Mouse (Mus musculus) lung, postnatal 25 days (tissue): ENCODE results near the gene Recql.
A peak's percentile ranks its signal among the peaks of the same experiment; 100 is the strongest.
"Not testable (repeated sequence)": the region's sequence is repeated elsewhere in the genome, so short reads cannot be mapped to it uniquely, and the experiment has no call there.

Source experiments
- DNase-seq: peaks from one replicate; pipeline ENCODE4 v3.0.0; 2022; ENCODE audit warnings: low spot score

The Recql gene

DNA sequence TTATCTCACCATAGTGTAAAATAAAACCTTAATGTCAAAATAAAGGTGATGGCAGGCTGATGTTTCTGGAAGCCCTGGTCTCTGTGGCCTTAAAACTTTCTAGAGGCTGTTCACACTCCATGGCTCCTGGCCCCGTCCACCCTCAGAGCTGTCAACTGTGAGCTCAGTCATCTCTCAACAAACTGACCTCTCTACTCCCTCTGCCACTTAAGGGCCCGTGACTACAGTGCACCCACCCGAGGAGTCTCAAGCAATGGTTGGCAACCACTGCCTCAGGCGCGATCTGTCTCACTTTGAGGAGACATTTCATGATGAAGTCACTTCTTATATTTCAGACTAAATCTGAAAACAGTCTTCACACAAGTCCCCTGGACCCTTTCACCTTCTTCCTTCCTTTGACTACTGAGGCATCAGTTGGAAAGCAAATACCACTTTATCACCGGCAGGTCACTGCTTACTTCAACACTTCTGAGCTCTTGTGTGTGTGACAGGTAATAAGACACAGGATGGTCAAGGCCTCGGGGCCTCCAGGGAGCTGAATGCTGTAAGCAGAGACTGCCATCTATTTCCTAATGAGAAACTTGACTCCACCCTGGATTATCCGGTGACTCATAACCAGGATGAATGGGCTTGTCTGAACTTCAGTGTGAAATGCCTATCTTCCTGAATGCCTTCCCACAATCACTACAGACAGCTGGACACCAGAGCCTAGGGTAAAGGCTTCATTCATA, 21.0 kb downstream of the Recql start:
- no peak for DNase-seq

DNA sequence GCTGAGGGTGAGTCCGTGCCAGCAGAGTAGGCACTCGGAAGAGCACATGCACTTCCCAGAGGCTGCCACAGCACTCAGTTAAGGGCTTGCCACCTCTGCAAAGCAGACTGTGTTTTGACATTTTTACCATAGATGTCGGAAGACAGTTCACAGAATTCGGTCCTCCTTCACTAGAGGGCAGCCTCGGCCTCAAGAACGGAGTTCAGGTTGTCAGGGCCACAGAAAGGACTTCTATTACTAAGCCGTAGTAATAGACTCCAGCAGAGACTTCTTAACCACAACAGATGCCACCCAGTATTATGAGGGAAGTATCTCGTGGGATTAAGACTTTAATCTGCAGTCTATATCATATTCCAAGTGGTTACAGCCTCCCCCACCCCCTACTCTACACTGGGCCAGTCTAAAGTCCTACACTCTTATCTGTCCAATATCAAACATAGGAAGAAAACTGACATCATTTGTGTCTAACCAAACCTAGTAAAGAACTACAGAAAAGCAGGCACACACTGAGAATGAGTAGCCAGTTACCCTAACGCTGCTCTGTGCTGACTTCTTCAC, 23.8 kb downstream of the Recql start:
- DNase-seq, result peak; percentile 11

DNA sequence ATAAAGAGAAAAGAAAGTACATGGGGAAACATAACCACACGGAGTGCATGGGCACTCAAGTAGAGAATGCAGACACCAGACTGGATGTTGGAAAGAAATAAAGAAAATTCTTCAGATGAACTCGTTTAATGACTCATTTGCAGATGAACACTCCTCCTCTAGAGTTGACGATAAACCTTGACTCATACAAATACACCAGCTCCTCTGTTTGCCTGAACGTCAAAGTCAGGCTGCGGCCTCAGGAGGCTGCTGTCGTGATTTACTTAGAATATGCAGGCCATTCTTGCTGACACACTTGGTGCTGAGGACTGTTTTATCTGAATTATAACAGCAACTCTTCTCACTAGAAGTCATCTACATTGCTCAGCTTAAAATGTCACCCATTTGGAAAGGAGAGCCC, 24.9 kb downstream of the Recql start:
- no peak for DNase-seq

DNA sequence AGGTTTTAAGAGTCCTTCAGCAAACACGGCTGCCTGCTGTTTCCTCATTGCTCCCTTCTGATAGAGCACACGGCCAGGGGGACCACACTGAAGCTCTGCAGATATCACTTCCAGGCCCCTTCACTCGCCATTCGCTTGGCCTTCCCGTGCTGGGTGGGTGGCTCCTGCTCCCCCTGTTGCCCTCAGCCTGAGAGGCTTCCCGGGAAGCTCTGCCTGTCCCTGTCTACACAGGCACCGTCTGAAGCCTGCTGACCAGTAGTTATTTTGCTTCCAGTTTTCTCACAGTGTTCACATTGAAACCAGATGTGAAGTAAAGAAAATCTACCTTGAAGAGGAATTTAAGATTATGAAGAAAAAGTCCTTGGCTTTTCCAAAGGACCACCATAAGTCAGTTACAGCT, 29.8 kb downstream of the Recql start:
- no peak for DNase-seq

DNA sequence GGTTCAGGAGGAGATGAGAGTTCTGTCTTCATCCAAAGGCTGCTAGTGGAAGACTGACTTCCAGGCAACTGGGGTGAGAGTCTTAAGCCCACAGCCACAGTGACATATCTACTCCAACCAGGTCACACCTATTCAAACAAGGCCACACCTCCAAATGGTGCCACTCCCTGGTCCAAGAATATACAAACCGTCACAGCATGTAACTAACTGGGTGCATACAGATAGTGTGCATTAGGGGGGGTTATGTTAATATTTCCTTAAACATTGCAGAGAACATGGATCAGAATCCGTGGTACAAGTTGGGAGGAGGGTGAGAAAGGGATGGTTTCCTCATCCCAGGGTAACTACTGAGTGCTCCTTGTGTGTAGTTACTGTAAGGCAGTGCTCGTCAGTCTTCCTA, 34.8 kb downstream of the Recql start:
- not testable (repeated sequence) for DNase-seq

DNA sequence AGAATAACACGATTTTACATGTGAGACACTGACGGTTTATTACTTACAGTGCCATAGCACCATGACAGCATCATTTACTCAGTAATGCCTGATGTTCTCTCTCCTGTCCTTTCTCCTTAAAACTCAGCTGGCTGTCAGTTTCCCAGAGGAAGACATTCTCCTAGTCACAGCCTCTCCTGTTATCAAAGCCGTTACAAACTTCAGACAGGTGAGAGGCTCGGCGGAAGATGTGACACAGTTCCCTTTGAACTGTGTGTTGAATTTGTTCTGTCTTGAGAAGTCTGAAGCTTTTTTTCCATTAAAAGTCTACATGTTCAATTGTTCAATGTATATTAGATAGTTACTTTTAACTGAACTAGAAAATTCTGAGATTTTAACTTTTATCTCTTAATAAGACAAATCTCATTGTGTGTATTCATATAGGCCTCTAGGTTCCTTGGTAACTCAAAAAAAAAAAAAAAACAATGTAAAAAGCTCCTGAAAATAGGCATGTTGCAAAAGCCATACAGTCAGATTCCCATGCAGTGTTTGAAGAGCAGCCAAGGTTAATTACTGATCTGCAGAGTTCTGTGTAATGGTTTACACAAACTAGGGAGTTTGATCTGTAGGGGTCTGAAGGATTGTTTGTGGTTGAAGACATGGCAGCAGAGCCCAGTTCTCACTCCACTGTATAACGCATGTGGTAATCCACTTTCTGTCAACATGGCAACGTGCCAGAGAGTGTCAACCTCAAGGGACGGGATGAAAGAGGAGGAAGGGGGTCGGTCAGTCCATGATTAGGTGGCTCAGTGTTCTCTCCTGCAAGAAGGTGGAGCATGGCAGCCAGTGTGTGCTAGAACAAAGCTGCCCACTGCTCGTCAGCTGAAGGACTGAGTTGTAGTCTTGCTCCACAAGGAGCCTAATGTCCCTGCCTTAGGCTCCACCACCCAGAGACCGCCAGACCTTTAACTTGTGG, 39.2 kb downstream of the Recql start:
- DNase-seq, result no peak

DNA sequence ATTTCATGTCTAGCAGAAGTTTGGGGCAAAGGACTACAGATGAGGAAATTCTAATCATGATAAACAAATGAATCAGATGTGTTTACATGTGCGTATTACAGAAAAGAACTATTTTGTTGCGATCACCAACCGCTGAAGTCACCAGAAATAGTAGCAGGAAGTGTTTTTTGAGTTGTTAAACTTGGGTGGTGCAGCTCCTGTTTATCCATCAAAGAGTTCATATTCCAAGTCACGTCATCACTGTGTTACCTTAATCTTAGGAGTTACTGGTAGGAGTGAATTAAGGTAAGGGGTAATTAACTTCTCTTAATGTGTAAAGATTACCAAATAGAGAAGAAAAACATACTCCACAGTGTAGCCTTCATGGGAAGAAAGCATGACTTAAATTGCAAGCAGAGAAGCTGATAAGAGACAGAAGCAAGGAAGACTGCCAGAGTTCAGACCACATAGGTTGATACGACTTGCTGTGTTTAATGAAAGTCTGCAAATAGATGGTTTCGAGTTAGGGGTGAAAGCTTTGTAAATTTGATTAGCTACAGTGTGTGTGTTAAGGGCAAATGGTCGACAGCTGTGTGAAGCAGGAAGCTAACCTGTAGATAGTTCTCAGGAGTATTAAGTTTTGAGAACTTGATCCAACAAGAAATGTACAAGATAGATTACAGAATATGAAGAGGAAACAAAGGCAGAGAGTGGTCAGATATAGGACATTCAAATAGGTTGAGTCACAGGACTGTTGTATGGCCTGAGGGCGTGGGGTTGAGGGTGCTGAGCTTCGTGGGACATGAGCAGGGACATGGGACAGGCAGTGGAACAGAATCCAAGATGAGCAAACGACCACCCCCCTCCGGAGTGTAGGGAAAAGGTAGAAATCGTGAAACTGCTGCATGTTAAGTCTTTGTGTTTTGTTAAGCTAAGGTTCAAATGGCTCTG, 40.4 kb downstream of the Recql start:
- no peak for DNase-seq

DNA sequence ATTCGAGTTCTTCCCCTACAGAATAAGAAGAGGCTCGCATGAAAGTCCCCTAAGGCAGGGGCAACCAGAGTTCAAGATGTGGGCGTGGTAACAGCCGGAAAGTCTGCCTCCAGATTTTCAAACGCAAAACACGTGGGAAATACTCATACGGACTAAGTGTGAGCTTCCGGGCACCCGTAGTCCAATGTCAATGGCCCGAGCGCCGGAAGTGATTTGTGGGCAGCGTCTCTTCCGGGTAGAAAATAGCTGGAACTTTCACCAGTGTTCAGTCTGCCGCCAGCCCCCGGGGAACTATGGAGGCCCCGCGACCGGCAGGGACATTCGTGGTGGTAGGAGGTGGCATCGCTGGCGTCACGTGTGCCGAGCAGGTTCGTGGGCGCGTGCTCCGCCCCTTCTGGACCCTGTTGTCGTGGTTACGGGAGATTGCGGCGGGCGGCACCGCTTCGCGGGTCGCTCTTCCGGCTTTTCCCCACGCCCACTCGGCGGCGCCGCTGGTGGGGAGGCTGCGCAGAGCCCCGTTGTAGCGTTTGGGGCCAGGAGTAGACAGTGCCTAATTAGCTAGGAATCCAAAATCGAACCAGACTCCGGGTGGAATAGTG, 41.3 kb downstream of the Recql start, which contains the start of gene Pyroxd1:
Gene Pyroxd1 (plus strand): TSS at position 215 of the 599 bp plus-strand sequence.
- peak; percentile 87 for DNase-seq

DNA sequence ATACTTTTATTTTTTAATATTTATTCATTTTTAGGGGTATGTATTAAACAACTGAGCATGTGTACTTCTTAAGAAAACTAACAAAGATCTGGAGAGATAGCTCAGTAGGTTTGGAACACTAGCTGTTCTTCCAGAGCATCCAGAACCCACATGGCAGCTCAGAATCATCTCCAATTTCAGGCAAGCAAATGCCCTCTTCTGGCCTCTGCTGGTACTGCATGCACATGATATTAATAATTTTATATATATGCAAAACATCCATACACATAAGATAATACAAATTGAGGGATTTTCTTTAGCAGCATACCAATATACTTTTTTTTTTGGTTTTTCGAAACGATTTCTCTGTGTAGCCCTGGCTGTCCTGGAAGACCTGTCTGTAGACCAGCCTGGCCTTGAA, 43.3 kb downstream of the Recql start:
- peak; percentile 34 for DNase-seq

DNA sequence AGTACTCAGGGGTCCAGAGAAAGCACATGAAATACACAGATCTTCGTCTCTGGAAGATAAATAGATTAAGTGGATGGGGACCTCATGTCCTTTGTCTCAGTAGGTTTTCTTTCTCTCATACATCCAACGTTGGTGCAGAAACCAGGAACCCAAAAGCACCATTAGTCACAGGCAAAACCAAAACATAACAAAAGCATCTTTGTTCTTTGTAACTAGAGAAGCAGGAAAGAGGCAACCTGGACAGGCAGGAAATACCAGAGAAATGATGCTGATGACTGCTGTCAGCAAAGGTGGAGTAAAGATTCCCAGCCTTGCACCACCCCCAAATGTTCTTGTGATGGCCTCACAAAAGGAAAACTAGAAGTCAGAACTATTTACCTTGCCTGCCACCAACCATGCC, 47.3 kb downstream of the Recql start:
- DNase-seq, result no peak

DNA sequence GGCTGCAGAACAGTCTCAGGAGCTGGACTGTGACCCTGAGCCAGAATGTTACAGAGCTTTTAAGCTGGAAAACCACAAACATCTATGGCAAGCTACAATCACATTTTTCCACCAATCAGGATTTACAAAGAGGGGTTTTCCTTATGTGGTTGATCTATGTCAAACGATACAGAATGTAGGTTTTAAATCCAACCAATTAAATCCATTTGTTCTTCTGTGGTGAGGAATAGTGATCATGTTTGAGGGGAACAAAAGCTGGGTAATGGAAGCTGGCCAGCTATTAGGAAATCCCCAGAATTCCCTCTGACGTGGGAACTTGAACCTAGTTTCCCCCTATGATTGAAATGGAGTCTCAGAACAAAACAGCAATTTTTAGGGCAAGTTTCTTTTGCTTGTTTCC, 47.9 kb downstream of the Recql start:
- no peak for DNase-seq

DNA sequence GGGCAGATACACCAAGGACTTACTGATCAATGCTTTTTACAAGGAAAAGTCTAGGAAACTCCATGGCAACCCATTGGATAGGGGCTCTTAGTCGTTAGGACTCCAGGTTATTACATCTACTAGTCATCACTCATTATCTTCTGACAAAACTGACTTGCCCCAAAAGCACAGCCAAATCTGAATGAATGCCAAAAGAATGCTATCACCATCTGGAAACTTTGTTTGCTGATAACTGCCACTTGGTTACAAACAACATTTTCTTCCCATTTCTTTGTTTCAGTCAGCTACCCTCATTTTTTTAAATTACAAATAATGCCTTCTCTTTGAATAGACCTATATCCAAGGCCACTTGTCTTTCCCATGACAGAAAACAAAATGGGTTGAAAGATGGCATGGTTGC, 57.7 kb downstream of the Recql start:
- DNase-seq, result no peak

DNA sequence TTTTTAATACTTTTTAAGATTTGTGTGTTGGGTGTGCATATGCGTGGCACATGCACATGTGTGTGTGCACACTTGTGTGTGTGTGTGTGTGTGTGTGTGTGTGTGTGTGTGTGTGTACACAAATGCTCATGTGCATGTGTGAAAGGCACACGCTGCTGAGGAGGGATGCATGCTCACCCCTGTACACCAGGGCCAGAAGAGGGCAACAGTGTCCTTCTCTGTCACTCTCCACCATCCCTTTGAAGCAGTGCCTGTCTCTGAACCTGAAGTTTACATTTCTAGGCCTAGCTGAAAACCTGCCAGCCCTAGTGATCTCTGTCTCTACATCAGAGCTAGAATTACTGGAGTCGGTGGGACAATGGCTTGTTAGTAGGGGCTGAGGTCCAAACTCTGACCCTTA, 60.3 kb downstream of the Recql start:
- no peak for DNase-seq

DNA sequence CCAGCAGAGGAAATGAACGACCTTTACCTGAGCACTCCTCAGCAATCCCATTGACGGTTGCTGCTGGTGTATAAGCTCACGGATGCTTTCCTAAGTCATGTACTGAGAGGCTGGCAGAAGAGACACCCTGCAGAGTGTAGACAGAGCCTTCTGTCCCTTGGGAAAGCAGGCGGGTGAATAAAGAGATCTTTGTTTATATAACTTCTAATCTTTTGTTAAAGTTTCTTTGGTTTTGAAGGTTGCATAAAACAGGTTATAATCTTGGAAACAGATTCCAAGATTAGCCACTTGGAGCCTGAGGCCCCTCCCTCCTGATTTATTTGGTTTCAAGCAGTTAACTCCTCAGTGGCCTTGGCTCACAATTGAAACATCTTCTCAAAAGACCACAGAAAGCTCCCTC, 64.0 kb downstream of the Recql start, which contains the start of gene Slco1a5:
Gene Slco1a5 (minus strand): TSS at position 101 of the 400 bp plus-strand sequence.
- no peak for DNase-seq

DNA sequence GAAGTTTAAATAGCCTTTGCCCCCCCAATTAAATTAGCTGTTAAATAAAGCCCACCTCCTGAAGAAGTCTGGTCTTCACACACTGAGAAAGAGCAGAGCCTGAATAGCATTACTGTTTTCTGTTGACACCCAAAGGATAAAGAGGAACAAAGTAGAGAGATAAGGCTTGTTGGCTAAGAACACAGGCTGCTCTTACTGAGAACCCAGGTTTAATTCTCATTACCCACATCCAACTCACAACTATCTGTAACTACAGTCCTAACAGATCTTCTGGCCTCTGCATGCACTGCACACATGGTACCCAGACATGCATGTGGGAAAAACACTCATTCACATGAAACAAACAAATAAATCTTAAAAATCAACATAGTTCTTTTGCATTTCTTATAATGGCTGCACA, 69.8 kb downstream of the Recql start:
- DNase-seq, result no peak

DNA sequence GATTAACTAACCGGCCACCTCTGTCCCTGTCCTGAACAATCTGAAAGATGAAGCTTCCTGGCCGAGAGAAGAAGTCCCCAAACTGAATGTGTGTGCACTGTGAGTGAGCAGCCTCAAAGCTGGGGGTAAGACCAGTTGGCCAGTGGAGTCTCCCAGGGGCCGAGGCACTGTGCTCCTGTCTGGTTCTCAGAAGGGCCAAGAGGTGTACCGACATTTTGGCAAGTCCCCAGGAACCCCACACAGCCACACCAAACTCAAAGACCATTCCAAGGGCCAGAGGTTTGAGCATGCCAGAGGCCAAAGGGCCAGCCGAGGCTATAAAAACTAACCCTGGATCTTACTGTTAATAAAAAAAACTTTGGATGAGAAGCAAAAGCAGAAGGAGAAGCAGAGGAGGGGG, 72.6 kb downstream of the Recql start:
- DNase-seq, result no peak

DNA sequence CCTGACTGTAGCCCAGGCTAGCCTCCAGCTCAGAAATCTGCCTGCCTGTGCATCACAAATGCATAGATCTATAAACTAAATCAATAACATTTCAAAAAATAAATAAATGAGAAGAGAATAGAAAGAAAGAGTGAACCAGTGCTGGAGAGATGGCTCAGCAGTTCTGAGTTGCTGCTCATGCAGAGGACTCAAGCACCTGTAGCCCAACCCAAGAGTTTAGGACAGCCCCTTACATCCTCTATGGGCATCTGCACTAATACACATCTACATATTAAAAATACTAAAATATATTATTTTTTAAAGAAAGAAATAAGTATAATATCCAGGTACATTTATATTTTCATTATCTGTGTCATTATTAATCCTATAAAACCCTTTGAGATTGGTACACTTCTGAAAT, 81.8 kb downstream of the Recql start:
- DNase-seq, result no peak
